Mouse (Mus musculus): ENCODE results near the gene Gm17364. TPM values are rescaled to one million over a fixed set of nuclear protein-coding genes. Genes with fewer than 3 reads are reported as not detected.
"Not testable (repeated sequence)": the region's sequence is repeated elsewhere in the genome, so short reads cannot be mapped to it uniquely, and the experiment has no call there.

Gene Gm17364
- total RNA-seq, 2 experiments from 2014 or later, result not detected

DNA sequence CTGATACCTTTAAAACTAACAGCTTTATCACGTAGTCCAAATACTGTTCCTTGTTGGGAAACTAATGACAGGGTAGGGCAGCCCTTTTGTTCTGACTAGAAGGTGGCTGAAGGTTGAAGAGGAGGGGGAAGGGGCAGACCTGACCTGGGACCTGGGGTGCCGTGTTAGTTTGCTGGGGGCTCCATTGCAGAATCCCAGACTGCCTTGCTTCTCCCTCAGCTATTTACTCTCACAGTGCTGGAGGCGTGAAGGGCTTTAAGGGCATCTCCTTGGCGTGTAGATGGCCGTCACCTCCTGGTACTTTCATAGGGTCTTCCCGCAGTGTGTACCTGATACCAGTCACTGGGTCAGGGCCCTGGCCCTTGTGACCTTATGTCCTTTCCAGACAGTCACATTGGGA is 21.6 kb downstream of the Gm17364 start:
- DNase-seq (ENCODE audit: extremely low spot score in 1 of 2, low spot score in 1 of 2), result no peak

DNA sequence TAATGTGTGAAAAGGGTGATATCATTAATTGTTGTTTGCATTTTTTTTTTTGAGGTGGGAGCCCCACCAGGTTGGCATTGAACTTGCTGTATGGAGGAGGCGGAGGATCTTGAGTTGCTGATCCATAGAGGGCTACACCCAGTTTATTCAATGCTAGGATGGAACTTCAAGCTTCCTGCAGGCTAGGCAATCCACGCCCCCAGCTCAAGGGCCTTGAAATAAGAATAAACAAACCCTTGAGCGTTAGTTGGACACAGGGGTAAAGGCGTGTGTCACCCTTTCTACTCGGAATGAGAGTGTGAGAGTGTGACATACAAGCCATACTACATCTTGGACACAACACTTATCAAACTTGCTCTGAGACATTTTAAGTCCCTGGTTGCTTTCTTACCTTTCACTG is 22.1 kb downstream of the Gm17364 start:
- no peak for DNase-seq (ENCODE audit: extremely low spot score in 1 of 2, low spot score in 1 of 2)

GRCm38 (mm10) chr13:41251232-41251631 is 22.5 kb downstream of the Gm17364 start:
- not testable (repeated sequence) for DNase-seq (ENCODE audit: extremely low spot score in 1 of 2, low spot score in 1 of 2)

DNA sequence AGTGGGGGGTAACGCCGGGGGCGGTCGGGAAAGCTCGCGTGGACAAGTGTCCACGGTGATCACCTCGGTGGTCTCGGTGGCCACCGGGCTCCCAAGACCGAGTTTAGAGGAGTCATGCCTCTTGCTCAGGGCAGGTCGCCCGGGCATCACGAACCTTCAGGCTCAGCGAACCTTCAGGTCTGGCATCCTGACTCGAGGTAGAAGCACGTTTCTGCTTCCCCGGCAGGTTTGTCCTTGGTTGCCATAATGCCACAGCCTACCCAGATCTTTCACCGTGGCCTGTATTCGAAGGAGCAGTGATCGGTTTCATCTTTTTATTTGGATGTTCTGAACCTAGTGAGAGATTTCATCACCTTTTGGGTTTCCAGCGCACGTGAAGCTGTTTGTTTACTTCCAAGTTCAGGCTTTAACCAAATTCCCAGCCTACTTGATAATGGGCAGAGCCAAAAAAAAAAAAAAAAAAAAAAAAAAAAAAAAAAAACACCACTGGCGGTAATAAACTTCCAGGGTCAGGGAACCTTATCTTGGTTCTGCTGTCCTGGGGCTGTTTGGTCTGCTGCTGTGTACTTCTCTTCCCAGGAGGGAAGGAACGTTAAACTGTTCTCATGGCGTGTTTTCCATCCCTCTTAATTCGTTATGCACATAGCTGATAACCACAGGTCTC is 23.3 kb downstream of the Gm17364 start:
- DNase-seq (ENCODE audit: extremely low spot score in 1 of 2, low spot score in 1 of 2), result no peak

DNA sequence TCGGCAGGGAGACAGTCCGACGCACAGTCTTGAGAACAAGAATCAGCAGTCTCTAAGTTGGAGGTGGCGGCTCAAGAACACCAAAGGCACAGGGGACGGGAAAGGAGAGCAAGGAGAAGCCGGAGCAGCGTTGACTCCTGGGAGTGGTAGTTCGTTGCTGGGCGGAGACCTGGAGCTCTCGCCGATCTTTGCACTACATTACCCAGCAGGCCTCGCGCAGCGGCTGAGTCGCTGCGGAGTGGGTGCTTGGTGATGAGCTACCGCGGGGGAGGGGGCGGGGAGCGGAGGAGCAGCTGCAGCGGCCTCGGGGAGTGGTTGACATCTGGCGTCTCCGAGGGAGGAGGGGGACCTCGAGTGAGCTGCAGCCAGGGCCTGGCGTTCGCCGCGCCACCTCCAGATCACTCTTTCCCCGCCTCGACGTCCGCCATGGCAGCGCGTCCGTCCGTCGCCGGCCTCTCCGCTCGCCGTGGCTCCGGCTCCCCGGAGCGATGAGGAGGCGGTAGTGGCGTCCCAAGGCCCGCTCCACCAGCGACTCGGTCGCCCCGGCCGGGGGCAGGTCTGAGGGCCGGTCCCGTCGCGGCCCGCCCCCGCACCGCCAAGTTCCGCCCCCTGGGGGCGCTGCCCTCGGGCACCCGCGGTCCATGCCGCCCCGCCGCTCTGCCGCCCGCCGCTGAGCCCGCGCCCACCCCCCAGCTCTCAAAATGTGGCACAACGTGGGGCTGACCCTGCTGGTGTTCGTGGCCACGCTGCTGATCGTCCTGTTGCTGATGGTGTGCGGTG is 24.0 kb downstream of the Gm17364 start, which contains the start of gene Smim13:
Gene Smim13 (plus strand): TSS at position 307 of the 780 bp plus-strand sequence.
- DNase-seq (ENCODE audit: extremely low spot score in 1 of 2, low spot score in 1 of 2), result peak; percentile 69 to 75

- DNase-seq (ENCODE audit: extremely low spot score in 1 of 2, low spot score in 1 of 2), result no peak
These were observed 24.8 kb downstream of the Gm17364 start for GRCm38 (mm10) chr13:41248751-41249520.

GRCm38 (mm10) chr13:41244306-41244830 is 29.4 kb downstream of the Gm17364 start:
- no peak for DNase-seq (ENCODE audit: extremely low spot score in 1 of 2, low spot score in 1 of 2)

DNA sequence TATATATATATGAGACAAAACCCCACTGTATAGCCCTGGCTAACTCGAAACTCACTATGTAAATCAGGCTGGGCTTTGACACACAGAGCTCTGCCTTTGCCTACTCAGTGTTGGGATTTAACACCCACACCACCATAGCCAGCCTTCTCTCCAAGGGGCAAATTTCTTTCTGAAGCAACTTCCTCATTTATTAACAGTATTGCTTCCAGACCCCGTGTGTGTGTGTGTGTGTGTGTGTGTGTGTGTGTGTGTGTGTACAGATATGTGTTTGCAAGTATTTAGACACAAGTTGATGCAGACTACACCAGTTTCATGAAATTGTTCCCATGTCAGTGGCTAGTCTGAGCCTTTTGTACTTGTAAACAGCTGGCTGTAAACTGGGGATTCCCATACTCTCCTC is 32.2 kb downstream of the Gm17364 start:
- DNase-seq (ENCODE audit: extremely low spot score in 1 of 2, low spot score in 1 of 2), result no peak

DNA sequence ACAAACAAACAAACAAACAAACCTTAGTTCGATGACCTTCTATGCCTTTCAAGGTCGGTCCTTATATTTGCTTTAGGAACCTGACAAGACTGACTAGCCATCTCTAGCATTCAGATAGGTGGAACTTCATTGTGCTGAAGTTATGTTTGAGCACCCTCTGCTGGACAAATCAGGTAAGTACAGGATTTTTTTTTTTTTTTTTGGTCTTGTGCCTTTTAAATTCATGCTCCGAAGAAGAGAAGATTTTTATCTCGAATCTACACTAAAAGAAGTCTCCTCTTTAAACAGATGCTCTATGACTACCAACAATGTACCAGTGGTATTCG is 35.0 kb downstream of the Gm17364 start:
- no peak for DNase-seq (ENCODE audit: extremely low spot score in 1 of 2, low spot score in 1 of 2)

GRCm38 (mm10) chr13:41238035-41238804 is 35.6 kb downstream of the Gm17364 start:
- DNase-seq (ENCODE audit: extremely low spot score in 1 of 2, low spot score in 1 of 2), result no peak

- DNase-seq (ENCODE audit: extremely low spot score in 1 of 2, low spot score in 1 of 2), result no peak
These were observed 37.7 kb downstream of the Gm17364 start for GRCm38 (mm10) chr13:41235845-41236741.

GRCm38 (mm10) chr13:41235181-41235580 is 38.6 kb downstream of the Gm17364 start:
- no peak for DNase-seq (ENCODE audit: extremely low spot score in 1 of 2, low spot score in 1 of 2)

DNA sequence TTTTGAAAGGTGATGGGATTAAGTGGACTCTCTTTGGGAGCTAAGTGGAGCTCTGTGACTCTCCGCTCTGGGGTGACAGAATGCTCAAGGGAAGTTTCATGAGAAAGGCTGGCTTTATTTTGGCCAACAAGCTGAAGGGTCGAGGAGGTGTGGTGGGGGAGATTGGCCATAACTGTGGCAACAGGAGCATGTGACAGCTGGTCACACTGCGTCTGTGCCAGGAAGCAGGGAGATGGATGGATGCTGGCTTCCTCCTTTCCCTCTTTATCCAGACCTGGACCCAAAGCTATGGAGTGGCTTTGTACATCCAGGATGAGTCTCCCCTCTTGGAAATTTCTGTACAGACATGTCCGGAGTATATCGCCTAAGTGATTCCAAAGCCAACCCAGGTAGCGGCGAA is 40.5 kb downstream of the Gm17364 start:
- no peak for DNase-seq (ENCODE audit: extremely low spot score in 1 of 2, low spot score in 1 of 2)

DNA sequence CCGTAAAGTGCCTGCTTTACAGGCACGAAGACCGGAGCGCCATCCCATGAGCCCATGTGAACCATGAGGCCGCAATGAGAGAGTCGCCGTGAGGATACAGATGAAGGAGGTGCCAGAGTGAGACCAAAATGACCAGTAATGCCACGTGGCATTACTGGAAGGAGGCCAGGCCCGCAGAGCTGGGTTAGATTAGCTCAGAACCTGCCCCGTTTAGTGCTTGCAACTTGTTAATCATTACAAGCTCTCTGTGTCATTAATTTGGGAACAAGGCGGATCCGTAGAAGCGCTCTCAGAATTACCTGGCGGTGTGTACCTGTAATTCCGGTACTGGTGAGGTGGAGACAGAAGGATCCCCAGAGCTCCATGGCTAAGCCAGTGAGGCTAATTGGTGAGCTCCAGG is 41.6 kb downstream of the Gm17364 start:
- no peak for DNase-seq (ENCODE audit: extremely low spot score in 1 of 2, low spot score in 1 of 2)

DNA sequence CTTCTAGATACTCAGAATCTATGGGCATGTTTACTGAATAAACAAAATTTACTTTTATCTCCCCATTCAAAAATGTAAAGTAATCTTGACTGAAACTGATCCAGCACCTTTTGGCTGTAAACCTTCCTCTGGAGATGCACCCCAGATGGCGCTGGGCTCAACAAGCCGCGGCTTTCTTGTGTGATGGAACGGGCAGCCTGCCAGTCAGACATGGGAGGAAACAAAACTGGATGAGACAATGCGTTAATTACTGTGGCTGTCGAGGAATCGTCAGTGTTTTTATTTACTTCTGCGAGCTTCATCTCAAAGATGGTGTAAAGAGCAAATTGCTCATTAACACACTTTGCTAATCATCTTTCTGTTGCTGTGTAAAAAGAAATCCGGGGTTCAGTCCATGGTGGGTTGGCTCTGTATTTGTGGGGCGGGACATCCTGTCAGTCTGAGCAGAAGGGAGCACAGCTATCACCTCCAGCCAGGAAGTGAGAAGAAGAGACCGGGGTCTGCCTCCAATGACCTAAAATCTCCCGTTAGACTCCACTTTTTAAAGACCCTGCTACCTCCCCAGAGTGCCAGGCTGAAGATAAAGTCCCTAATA is 42.3 kb downstream of the Gm17364 start:
- peak in 1 of 2 experiments; percentile 52 for DNase-seq (ENCODE audit: extremely low spot score in 1 of 2, low spot score in 1 of 2)

- DNase-seq (ENCODE audit: extremely low spot score in 1 of 2, low spot score in 1 of 2), result no peak
These were observed 43.5 kb downstream of the Gm17364 start for GRCm38 (mm10) chr13:41230256-41230655.

DNA sequence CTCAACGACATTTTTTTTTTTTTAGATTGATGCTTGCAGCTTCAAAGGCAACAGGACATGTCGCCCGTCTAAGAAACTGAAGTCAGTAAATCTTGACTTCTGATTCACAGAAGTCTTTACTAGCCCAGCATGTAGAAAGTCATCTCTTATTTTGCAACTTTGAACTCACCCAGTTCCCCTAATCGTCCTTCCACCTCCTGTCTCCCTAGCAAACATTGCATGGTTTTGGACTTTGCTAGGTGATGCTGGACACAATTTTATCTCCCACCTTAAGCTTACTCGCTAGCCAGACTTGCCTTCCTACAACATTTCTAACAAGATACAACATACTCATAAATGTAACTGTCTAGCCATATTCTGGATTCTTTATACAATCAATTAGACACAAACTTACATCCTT is 45.7 kb downstream of the Gm17364 start:
- DNase-seq (ENCODE audit: extremely low spot score in 1 of 2, low spot score in 1 of 2), result no peak

DNA sequence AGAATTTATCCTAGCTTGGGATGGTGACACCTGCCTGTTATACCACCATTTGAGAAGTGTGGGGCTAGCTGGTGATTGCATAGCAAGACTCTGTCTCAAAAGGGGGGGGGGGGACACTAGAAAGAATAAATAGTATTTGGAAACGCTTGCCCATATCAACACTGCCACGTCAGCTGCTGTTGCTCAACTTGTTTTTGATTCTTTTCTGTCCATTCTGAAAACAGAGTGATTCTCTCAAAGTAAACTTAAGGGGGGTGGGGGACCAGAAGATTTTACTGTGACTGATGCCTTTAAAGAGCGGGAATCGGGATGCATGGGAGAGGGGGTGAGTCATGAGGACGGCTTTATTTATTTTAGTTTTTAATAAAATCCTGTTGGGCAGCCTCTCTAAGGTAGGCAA is 47.3 kb downstream of the Gm17364 start:
- DNase-seq (ENCODE audit: extremely low spot score in 1 of 2, low spot score in 1 of 2), result no peak
